Mouse (Mus musculus) brain, embryonic 14.5 days (tissue): Measurements from ENCODE around the gene Shld1. TPM values are rescaled to one million over a fixed set of nuclear protein-coding genes. Genes with fewer than 3 reads are reported as not detected.

Experiments used
- DNase-seq: peaks from one replicate; pipeline ENCODE4 v3.0.0-alpha.2; 2011; ENCODE audit warnings: low read depth
- CTCF ChIP-seq: fragments of 200-500 bp; IDR thresholded peaks from 2 replicates; pipeline ENCODE4 v1.5.1; 2012; ENCODE audit warnings: inconsistent platforms, mild to moderate bottlenecking, moderate library complexity, borderline replicate concordance; ENCODE audit not compliant: insufficient read depth, insufficient read length; ENCODE audit errors: extremely low read depth
- POLR2A ChIP-seq: fragments of 200-500 bp; IDR thresholded peaks from 2 replicates; pipeline ENCODE4 v1.6.1; 2012; ENCODE audit warnings: mild to moderate bottlenecking, inconsistent platforms, borderline replicate concordance; ENCODE audit not compliant: poor library complexity, insufficient read depth, insufficient read length, severe bottlenecking; ENCODE audit errors: extremely low read depth
- polyA plus RNA-seq: library from polyadenylated mRNA; depleted of rRNA; stranded (reverse); fragments of >200 nt; gene quantifications from 2 replicates; pipeline ENCODE4 v1.2.3, GENCODE M21; 2012

Shld1 gene
- polyA plus RNA-seq, 1 experiment, result 21.4 TPM

DNA sequence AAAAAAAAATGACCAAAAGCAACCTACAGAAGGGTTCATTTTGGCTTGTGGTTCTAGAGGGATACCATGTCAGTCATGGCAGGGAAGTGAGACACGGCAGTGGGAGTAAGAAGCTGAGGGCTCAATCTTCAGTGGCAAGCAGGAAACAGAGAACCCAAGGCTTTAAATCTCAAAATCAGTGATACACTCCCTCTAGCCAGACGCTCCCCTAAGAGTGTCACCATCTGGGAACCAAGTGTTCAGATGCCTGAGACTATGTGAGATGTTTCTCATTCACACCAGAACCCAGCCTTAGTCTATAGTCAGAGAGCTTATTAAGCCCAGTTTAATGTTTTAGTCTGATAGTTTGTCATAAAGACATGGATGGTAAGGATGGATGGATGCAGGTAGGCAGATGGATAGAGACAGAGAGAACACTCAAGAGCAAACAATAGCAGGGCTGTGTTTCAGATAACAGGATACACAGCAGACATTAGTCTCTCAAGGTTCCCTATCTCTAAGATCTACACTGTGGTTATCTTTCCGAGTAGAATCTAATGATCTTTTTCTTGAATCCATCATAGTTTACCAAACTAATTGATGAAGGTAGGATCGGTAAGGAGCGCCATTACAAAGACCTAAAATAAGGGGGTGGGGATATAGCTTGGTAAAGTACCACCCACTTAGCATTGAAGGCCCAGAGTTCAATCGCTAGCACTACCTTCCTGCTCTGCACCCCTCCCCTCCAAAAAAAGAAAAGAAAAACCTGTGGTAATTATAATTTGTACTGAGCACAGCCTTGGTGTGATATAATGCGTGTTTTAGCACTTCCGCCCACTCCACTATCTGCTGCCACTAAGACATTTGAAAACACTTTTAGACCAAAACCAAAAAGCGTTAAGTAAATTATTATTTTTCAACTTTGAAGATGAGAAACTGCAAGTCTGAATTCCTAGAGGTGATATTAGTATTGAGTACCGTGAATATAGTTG, 47.2 kb downstream of the Shld1 start:
- no peak for DNase-seq
- TF ChIP-seq CTCF (no peak), POLR2A (no peak)

- no peak for TF ChIP-seq POLR2A
- TF ChIP-seq CTCF, result no peak
- DNase-seq, result no peak
These were observed 52.2 kb downstream of the Shld1 start for GRCm38 (mm10) chr2:132738816-132739432.

GRCm38 (mm10) chr2:132741862-132742347, 55.2 kb downstream of the Shld1 start:
- no peak for DNase-seq
- no peak for TF ChIP-seq CTCF
- no peak for TF ChIP-seq POLR2A

DNA sequence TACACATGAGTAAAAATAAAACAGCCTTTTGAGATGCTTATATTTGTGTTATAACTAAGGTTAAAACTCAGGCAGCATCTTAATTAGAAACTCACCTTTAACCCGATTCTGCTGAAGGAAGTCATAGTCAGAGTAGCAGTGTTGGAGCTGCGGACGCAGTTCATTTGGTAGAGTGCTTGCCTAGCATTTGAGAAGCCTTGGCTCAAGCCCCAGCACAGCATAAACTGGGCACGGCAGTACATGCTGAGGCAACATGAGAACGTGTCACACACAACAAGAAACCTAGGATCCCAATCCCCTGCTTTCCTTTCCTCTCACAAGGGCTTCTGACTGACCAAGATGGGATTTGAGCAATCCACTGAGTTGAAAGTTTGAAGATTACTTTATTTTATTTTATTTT, 58.1 kb downstream of the Shld1 start:
- TF ChIP-seq CTCF (no peak), POLR2A (no peak)
- DNase-seq, result no peak

DNA sequence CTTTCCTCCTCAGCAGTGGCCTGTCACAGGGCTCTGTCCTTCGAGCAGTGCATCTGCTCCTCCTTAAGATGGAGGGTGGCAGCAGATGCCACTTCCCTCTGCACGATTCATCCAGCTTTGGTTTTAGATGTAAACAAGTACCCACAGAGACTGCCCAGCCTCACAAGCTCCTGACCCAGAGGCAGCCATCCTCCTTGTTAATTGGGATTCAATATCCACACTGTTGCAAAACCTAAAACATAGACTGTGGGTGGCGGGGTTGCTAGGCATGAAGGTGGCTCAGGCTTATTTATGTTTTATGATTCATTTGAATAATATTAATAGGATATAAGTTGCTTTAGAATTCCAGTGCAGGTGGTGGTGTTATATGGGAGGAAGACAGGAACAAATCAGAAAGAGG, 59.4 kb downstream of the Shld1 start:
- TF ChIP-seq POLR2A (no peak), CTCF (no peak)
- DNase-seq, result no peak

DNA sequence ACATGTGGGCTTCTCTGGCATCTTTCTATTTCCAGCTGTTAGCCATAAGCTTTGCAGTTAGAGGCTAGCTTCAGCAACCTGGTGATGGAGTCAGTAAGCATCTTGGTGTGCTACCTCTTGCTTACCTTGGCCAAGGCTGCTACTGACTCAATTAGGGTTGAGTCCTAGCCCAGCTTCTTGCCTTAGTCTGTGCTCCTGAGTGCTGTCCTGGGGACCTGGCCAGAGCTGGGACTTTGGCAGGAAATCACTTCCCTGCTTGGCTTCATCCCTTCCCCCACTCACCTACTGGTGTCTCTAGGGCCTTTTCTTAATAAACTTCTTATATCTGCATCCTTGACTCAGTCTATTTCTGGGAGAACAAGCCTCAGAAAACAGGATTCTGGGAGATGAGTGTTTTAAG, 64.0 kb downstream of the Shld1 start:
- no peak for TF ChIP-seq POLR2A
- no peak for TF ChIP-seq CTCF
- no peak for DNase-seq

DNA sequence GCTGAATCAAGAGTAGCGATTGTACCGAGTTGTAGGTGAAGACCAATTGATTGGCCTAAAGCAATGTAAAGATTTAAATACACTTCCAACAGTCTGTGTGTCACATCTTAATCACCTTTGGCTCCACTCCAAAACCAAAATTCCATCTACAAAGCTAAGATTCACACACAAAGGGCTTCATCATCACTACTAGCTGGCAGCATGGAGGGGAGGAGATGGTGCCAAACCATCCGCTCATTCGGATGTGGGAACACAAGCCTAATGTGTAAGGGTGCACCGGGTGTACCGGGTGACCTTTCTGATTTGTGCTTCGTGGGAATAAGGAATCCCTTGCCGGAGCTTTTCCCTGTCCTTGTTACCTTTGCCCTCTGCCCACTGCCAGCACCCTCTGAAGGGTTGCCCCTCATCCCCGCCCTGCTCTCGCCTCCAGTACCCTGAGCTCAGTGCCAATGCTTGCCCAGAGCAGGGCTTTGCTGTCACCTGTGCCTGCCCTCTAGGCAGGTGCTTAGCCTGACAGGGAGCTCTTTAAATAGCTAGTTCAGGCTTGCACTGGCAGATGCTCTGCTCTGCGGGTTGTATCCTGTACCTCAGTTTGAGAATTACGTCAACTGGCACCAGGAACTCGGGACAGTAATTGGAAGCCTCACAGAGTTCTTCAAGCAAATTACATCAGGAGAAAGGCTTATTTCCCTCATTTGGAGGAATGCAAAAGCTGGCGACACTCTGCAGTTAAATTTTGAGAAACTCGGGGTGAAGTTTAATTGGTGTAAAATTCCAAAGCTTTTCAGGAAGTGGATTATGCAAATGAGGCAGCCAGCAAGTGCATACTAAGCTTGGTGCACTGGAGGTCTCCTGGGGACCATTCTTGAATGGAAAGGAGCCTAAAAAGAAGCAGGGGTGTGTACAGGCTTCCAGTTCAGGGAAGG, 64.7 kb downstream of the Shld1 start:
- TF ChIP-seq CTCF (no peak), POLR2A (no peak)
- peak; percentile 92 for DNase-seq

DNA sequence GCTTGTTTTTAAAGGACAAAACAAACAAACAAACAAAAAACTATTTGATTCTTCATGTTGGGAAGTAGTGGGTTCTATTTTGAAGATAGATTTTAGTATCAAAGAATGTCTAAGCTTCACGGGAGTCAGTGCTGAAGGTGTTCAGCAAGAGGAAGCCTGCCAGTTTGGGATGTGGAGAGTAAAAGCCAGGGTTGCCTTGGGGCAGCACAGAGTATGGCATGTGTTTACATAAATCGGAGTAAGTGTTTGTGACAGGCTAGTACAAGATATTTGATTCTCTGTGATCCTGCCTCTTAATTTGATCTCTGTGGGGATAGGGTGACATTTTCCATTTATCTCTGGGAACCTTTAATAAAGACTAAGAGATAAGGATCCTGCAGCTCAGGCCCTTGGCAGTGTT, 65.7 kb downstream of the Shld1 start:
- DNase-seq, result no peak
- TF ChIP-seq CTCF (no peak), POLR2A (no peak)

- no peak for TF ChIP-seq CTCF
- TF ChIP-seq POLR2A, result no peak
- DNase-seq, result no peak
These were observed 66.4 kb downstream of the Shld1 start for GRCm38 (mm10) chr2:132753137-132753536.

DNA sequence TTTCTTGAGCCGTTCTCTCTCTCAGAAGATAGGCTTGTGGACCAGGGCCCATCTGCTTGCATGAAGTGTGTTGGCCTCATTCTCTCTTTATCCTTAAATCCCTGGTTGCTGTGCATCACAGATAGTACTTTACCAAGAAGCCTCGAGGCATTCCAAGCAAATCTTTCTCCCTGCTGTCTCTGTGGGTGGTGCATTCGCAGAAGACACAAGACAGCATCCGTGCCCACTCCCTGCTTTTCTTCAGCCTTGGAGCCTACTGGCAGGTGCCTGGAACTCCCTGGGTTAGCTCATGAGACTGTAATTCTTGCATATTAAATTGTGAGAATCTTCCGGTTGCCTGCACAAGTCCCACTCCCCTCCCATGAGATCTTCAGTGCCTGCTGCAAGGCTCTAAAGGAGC, 71.2 kb downstream of the Shld1 start:
- TF ChIP-seq CTCF (no peak), POLR2A (no peak)
- DNase-seq, result no peak

DNA sequence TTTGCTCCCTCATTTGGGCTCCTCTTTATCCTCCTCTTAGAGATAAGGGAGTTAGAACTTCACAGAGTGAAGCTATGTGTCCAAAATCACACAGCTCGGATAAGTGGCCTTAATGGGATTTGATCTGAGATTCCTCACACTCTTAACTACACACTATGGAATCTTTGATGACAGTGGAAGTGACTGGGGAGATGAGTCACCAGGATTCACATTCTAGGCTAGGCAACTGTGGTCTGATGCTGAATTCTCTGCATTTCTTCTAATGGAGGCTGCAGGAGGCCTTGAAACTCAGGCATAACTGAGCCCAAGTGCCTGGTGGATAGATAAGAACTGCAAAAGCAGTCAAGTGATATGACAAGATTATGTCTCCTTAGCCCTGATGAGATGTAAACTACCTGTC, 84.1 kb downstream of the Shld1 start:
- DNase-seq, result no peak
- TF ChIP-seq CTCF (no peak), POLR2A (no peak)
